Mouse (Mus musculus) lung, adult 2 months (tissue): ENCODE measurements around the gene Sfta2. TPM values are rescaled to one million over a fixed set of nuclear protein-coding genes. Genes with fewer than 3 reads are reported as not detected.
A peak's percentile ranks its signal among the peaks of the same experiment; 100 is the strongest.

ENCODE experiments used
- DNase-seq: peaks from one replicate; pipeline ENCODE4 v3.0.0; 2022
- H3K4me1 ChIP-seq: fragments of 200-500 bp; 2 replicates; pipeline ENCODE4 v1.6.1; 2011; ENCODE audit warnings: low read length; ENCODE audit not compliant: control insufficient read depth, insufficient read depth
- H3K4me3 ChIP-seq: fragments of 200-500 bp; replicated peaks from 2 replicates; pipeline ENCODE3; 2011; ENCODE audit warnings: low read depth, mild to moderate bottlenecking, control low read depth, low read length; ENCODE audit errors: extremely low read depth
- CTCF ChIP-seq: fragments of 200-500 bp; IDR thresholded peaks from 2 replicates; pipeline ENCODE4 v1.5.1; 2011; ENCODE audit warnings: mild to moderate bottlenecking, low read length, control low read depth; ENCODE audit not compliant: insufficient read depth
- POLR2A ChIP-seq: fragments of 200-500 bp; IDR thresholded peaks from 2 replicates; pipeline ENCODE4 v1.6.1; 2011; ENCODE audit warnings: low read depth, mild to moderate bottlenecking, control low read depth, low read length, borderline replicate concordance; ENCODE audit errors: extremely low read depth
- WGBS: fragments of 180-500 bp; shearing (Covaris S2); methylation state at CpG from one replicate; pipeline ENCODE4 v1.1.7; 2018; 5-methylcytosine and 5-hydroxymethylcytosine counted together
- polyA plus RNA-seq: library from polyadenylated mRNA; depleted of rRNA; stranded (reverse); fragments of >200 nt; gene quantifications from 2 replicates; pipeline ENCODE4 v1.2.3, GENCODE M21; 2012

Sfta2 gene
- polyA plus RNA-seq, 1 experiment, result 257 TPM

DNA sequence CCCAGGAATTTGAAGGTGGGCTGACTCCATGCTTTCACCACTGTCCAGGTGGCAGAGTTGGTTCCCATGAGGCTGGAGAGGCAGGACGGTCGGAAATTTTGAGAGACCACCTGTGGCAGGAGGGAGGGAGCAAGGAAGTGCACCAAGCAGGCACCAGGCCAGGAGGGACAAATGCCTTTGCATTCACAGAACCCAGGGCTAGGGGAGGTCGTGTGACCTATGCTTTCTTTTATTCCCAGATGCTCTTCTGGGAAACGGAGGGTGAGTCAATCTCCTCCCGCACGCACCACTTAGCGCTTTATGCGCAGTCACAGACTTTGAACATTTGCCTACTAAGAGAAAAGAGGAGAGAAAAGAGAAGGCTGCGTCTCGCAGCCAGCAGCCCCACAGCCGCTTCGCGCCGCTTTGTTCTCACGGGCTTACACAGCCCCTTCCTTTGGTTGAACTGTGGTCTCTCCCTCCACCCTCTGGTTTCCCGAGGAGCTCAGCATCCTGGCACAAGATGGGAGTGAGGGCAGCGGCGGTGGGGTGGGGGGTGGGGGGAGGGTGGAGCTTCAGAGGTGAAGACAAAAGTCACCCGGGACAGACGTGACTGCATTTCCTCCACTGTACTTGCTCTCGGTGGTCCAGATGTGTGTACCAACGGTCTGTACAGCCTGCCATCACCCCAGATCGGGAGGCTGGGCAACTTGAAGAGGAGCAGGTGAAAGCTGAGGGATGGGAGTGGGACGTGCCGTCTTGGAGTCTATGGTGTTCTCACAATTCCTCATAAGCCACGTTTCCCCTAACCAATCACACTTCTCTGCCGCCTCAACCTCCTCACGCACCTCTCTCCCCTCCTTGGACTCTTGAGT is 32.0 kb upstream of the Sfta2 start:
- TF ChIP-seq POLR2A, result no peak
- no peak for TF ChIP-seq CTCF
- Histone ChIP-seq H3K4me1 (no peaks in the 10 kb centered on the region), H3K4me3 (no peak overlapping the region)
- DNase-seq, result no peak
- 6% methylated on average over 28 of the region's 28 CpGs for WGBS

- no peak for DNase-seq
- TF ChIP-seq POLR2A (no peak), CTCF (no peak)
- Histone ChIP-seq H3K4me1 (no peaks in the 10 kb centered on the region), H3K4me3 (no peak overlapping the region)
- 81% methylated on average over 14 of the region's 14 CpGs for WGBS
Observed at GRCm38 (mm10) chr17:35570836-35571235, 30.5 kb upstream of the Sfta2 start.

DNA sequence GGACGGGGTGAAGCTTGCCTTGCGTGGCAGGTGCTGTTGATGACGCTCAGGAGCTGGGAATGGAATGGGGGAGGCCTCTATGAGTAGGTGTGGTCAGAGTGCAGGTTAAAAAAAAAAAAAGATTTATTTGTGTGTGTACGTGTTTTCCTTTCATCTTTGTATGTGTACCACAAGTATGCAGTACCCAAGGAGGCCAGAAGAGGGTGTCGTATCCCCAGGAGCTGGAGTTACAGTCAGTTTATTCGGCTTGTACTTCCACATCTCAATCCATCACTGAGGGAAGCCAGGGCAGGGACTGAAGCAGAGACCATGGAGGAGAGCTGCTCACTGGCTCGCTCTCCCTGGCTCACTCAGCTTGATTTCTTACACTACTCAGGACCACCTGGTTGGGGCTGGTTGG is 29.9 kb upstream of the Sfta2 start:
- WGBS, result 95% methylated on average over 7 of the region's 7 CpGs
- no peak for TF ChIP-seq POLR2A
- TF ChIP-seq CTCF, result no peak
- Histone ChIP-seq H3K4me3 (no peak overlapping the region), H3K4me1 (no peaks in the 10 kb centered on the region)
- no peak for DNase-seq

GRCm38 (mm10) chr17:35578211-35578610 is 23.1 kb upstream of the Sfta2 start:
- DNase-seq, result peak; percentile 79
- TF ChIP-seq POLR2A (no peak), CTCF (peak; percentile 100)
- Histone ChIP-seq H3K4me1 (no peaks in the 10 kb centered on the region), H3K4me3 (no peak overlapping the region)
- WGBS, result 17% methylated on average over 6 of the region's 6 CpGs

GRCm38 (mm10) chr17:35582900-35583299 is 18.4 kb upstream of the Sfta2 start:
- TF ChIP-seq CTCF (peak; percentile 57), POLR2A (no peak)
- no peak for DNase-seq
- no peaks in the 10 kb centered on the region for H3K4me1 ChIP-seq
- H3K4me3 ChIP-seq, result no peak overlapping the region
- WGBS, result 83% methylated on average over 1 of the region's 1 CpGs

- no peak for TF ChIP-seq POLR2A
- TF ChIP-seq CTCF, result peak; percentile 89
- Histone ChIP-seq H3K4me1 (no peaks in the 10 kb centered on the region), H3K4me3 (no peak overlapping the region)
- WGBS, result 13% methylated on average over 16 of the region's 16 CpGs
- DNase-seq, result peak; percentile 72
Observed at GRCm38 (mm10) chr17:35584330-35584937, 16.9 kb upstream of the Sfta2 start.

DNA sequence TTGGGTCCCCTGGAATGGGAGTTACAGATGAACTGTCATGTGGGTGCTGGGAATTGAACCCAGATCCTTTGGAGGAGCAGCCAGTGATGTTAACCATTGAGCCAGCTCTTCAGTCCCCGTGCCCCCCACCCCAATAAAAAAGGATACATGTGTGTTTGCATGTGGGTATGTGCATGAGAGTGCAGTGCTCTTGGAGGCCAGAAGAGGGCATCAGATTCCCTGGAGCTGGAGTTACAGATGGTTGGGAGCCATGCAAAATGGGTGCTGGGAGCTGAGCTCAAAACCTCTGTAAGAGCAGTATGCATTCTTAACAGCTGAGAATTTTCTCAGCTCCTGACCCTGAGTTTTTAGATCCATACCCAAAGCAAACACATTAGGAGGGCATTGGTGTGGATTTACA is 14.1 kb upstream of the Sfta2 start:
- Histone ChIP-seq H3K4me3 (no peak overlapping the region), H3K4me1 (no peaks in the 10 kb centered on the region)
- DNase-seq, result no peak
- 70% methylated on average over 1 of the region's 1 CpGs for WGBS
- TF ChIP-seq POLR2A (no peak), CTCF (no peak)

DNA sequence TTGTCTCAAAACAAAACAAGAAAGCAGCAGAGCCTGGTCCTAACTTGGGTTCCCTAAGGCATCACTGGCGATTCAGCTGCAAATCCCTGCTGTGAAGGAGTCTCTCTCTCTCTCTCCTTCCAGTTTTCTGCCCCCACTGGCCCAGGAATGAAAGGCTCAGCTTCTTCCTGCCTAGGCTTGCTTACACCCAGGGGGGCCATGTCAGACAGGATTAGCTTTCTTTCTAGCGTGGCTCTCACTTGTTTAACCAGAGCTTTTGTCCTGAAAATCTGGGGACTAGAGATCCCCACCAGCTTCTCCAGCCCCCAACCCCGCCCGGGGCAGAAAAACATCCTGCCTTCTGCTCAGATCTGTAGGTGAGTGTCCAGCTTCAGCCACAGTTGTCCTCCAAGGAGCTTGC is 13.0 kb upstream of the Sfta2 start:
- WGBS, result 42% methylated on average over 4 of the region's 4 CpGs
- no peak for DNase-seq
- Histone ChIP-seq H3K4me1 (no peaks in the 10 kb centered on the region), H3K4me3 (no peak overlapping the region)
- no peak for TF ChIP-seq CTCF
- TF ChIP-seq POLR2A, result no peak

- H3K4me1 ChIP-seq, result no peaks in the 10 kb centered on the region
- TF ChIP-seq CTCF (peak; percentile 88), POLR2A (no peak)
- peak; percentile 68 for DNase-seq
- 34% methylated on average over 21 of the region's 21 CpGs for WGBS
- H3K4me3 ChIP-seq, result no peak overlapping the region
Observed at GRCm38 (mm10) chr17:35590410-35591218, 10.7 kb upstream of the Sfta2 start.
